Mouse (Mus musculus) urinary bladder, postnatal 4 days (tissue): ENCODE results near the gene Atp6ap1l.

Experiments
- DNase-seq, 2 experiments: peaks; one replicate each; pipeline ENCODE4 v3.0.0; 2021 to 2022; ENCODE audit warnings: low spot score in 2 of 2

Atp6ap1l gene

GRCm38 (mm10) chr13:90886568-90886983 is 18.6 kb downstream of the Atp6ap1l start:
- peak; percentile 34 to 79 for DNase-seq

GRCm38 (mm10) chr13:90885856-90886532 is 19.2 kb downstream of the Atp6ap1l start:
- DNase-seq: no peak

DNA sequence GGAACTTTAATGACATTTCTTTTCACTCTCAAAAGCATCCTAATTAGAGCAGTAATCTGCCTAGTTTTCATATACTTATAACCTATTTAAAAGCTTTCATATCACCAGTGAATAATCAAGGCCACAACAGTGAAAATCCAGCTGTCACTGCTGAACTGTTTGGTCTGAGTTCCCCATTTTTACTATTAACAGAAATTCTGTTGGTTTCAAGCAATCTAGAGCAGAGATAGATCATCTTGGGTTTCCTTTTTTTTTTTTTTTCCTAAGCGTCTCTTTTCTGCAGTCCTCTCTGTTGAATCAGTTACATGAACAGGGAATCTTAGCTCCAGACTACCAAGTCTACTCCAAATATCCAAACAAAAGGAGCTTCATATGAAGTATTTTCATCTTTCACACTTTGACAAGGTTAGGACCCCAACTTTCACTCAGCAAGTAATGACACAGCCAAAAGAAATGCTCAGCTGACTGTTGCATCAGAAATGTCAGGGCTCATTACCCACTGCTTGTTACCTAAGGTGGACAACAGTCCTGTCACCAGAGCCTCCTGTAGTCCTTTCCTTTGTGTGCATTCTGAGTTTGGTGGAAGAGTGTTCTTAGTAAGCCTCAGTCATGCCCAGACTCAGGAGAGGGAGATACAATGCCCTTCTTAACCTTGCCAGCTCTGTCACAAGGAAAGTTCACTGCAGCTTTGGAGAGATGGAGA is 23.3 kb downstream of the Atp6ap1l start:
- DNase-seq: no peak

GRCm38 (mm10) chr13:90871579-90871978 is 33.6 kb downstream of the Atp6ap1l start:
- no peak for DNase-seq

GRCm38 (mm10) chr13:90869157-90869556 is 36.0 kb downstream of the Atp6ap1l start:
- no peak for DNase-seq

DNA sequence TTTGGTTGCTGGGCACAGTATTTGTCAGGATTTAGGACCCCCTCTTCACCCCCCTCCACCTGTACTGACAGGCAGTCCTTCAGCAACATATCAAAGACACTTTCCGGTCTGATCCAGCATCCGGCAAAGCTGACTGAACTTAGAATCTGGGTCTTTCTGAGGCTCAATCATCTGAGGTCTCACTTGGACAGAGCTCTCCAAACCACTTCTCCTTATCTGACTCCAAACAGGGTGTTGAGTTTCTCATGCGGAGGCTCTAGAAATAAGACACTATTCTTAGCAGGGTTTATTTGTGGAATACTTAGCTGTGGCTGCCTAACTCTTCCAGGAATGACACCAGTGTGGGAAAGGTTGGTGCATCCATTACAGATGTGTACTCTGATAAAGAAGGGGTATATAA is 43.0 kb downstream of the Atp6ap1l start:
- DNase-seq: no peak

GRCm38 (mm10) chr13:90860888-90861431 is 44.2 kb downstream of the Atp6ap1l start:
- no peak for DNase-seq

GRCm38 (mm10) chr13:90852727-90853630 is 52.2 kb downstream of the Atp6ap1l start:
- no peak for DNase-seq

- DNase-seq: no peak
Observed at GRCm38 (mm10) chr13:90851795-90852194, 53.4 kb downstream of the Atp6ap1l start.

DNA sequence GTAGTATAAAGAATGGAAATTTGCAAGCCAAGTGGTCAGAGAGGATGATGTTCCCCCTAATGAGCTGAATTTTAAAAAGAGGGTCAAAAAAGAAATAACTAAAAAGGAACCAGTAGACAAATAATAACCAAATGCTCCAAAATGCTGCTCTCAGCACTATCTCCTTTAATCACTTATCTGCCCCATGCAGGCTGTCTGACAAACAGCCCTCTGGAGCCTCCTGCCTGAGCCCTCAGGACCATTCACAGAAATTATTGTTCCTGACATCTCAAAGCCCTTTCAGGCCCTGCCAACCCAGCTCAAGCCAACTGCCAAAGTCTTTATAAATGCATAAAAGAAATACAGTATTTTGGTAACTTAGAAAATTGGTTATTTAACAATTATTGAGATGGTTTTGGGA is 61.0 kb downstream of the Atp6ap1l start:
- no peak for DNase-seq

GRCm38 (mm10) chr13:90843412-90843811 is 61.7 kb downstream of the Atp6ap1l start:
- DNase-seq: no peak

DNA sequence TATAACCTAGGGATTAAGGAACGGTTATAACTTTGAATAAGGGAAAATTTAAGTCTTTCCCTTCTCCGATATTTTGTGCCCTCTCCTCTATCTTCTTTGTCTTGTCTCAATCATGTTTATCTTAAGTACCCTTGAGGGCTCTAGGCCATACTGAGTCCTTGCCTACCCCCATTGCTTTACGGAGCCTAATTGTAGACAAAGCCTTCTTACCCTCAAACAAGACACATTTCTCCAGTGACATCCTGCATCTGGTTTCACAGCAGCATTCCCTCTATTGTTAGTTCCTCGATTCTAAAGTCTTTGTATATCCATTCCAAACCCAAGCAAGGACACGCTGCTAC is 64.0 kb downstream of the Atp6ap1l start:
- DNase-seq: no peak

DNA sequence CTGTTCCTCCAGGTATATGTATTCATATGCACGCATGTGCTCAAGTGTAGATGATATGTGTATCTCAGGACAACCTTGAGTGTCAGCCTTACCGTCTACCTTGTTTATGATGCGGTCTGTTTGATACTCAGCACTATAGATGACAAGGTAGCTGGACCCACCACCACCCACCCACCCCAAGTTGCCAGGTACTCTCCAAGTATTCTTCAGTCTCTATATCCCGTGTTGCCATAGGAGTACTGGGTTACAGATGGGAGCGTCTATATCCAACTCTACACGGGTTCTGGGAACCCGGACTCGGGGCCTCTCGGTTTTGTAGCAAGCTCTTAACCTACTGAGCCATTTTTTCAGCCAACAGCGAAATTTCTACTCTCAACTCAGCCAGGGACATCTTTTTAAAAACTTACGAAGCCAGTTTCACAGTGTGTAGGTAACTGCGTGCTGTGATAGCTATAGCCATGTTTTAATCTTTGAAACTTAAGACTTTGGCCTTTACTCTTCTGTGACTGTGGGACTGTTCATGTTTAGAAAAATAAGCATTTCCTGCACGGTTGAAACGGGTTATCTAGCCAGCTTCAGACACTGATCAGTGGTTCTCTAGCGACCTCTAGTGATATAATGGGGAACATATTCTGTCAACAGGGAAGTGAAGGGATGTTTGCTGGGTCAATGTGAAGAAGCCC is 64.5 kb downstream of the Atp6ap1l start:
- DNase-seq: no peak

- no peak for DNase-seq
Observed at GRCm38 (mm10) chr13:90833641-90834207, 71.4 kb downstream of the Atp6ap1l start.
